Mouse (Mus musculus): Measurements from ENCODE around the gene Tmem163.

The Tmem163 gene

DNA sequence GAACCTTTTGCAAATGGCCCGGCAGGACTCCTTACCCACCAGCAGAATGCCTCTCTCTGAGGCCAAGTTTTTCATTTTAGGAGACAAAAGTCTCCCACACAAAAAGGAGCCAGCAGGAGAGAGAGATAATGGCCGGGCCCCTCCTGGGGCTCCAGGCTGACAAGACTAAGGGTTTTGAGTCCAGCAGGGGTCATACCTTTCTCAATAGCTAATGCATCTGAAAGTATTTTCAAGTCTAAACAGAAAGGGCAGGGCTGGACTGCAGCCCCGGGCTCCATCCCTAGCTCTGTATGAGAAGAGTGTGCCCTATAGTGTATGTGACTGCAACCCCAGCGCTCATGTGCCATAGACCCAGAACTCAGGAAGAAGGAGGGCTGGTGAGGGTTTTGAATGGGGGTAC is 103.7 kb downstream of the Tmem163 start:
- DNase-seq (ENCODE audit: low read depth in 2 of 2, low spot score in 2 of 2): no peak

- no peak for DNase-seq (ENCODE audit: low read depth in 2 of 2, low spot score in 2 of 2)
Measured at GRCm38 (mm10) chr1:127573186-127573585, 106.2 kb downstream of the Tmem163 start.

DNA sequence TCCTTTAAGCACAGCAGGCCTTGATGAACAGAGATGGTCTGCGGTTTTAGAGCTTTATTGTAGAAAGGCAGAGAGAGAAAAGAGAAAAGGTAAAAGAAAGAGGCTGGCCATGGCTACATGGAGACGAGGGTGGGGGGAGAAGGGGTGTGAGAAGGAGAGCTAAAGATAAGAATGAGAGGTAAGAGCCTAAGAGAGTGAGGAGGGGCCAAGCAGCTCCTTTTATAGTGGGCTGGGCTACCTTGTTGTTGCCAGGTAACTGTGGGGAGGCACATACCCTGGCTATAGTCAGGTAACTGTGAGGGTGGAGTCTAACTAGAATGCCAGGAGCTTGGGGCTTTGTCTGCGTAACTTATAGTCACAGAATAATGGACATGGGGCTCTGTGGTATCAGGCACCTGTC is 110.7 kb downstream of the Tmem163 start:
- no peak for DNase-seq (ENCODE audit: low read depth in 2 of 2, low spot score in 2 of 2)

DNA sequence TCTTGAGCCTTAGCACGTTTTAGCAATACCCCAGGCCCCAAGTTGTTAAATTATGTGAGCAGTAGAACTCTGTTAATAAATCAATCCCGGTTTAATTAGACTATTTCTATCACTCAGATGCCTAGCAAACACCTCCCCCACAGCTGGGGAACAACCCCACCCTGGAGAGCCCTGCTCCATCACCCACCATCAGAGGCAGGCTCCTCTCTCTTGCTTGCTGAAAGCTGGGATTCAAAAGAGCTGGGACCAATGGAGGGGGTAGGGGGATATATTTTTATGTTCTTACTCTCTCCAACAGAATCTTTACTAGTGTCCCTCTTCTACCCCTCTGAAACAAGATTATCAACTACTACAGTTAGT is 122.9 kb downstream of the Tmem163 start:
- DNase-seq (ENCODE audit: low read depth in 2 of 2, low spot score in 2 of 2): no peak

GRCm38 (mm10) chr1:127555822-127556485 is 123.4 kb downstream of the Tmem163 start:
- no peak for DNase-seq (ENCODE audit: low read depth in 2 of 2, low spot score in 2 of 2)

DNA sequence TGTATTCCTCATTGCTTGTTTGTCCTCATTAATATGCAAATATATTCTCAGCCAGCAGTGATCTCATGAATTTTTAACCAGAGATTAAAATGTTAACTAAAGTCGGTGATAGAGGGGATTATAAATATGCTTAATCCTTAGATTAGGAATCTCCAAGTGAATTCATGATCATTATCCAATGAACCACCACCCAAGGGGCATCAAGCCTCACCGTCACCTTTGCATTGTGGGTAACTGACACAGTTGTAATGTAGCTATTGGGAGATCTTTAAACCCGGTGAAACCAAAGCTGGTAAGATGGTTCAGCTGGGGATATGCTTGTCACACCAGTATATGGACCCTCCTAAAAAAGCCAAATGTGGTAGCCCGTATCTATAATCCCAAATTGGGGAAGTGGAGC is 131.3 kb downstream of the Tmem163 start:
- no peak for DNase-seq (ENCODE audit: low read depth in 2 of 2, low spot score in 2 of 2)

- no peak for DNase-seq (ENCODE audit: low read depth in 2 of 2, low spot score in 2 of 2)
Measured at GRCm38 (mm10) chr1:127542756-127543155, 136.6 kb downstream of the Tmem163 start.

DNA sequence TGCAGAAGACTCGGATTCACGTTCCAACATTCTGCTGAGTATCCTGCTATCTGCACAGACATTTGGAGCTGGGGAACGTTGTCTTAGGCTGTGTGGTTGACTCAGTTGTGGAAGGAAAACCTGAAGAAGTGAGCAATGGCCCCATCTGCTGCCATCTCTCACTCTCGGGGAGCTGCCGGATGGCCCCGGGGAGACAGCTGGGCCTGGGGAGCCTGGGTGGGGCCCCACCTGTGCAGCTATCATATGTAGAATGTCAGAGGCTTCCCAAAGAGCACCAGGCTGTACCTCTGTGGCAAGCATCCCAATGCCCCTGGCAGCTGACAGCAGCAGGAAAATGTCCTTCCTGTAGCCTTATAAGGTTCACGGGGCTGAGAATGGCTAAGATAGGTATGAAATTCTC is 137.4 kb downstream of the Tmem163 start:
- no peak for DNase-seq (ENCODE audit: low read depth in 2 of 2, low spot score in 2 of 2)

- no peak for DNase-seq (ENCODE audit: low read depth in 2 of 2, low spot score in 2 of 2)
Measured at GRCm38 (mm10) chr1:127541522-127541921, 137.8 kb downstream of the Tmem163 start.

DNA sequence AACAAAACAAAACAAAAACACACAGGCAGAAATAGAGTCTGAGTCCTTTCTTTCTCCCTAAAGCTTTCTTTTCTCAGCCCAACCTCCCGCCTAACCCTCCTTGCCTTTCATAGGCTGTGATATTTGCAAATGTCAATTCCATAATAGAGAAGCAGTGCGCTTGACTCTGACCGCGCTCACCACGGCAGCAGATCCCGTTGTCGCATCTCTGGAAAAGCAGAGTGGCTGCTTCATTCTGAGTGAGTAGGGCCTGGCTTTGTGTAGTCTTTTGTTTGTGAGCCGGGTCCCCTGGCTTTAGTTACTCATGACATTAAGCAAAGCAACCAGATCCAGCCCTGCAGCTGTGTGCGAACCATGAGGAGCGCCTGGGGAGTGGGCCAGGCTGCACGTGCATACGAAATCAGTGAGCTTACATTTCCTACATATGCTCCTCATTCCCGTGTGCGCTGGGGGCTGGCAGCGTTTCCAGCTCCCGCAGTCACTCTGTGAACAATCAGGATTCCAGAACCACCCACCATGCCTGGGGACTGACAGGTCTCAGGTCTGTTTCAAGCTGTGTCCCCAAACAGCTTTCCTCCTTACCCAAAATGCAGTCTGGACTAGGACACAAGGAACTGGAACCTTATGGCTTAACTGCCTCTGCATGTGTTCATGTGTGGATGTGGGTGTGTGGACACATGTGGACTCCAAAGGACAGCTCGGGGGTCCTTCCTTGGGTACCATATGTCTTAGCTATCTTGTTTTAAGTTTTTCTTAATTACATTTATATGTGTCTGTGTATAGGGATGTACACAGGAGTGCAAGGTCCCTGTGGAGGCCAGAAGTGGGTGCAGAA is 141.9 kb downstream of the Tmem163 start:
- no peak for DNase-seq (ENCODE audit: low read depth in 2 of 2, low spot score in 2 of 2)

GRCm38 (mm10) chr1:127536448-127536847 is 142.9 kb downstream of the Tmem163 start:
- no peak for DNase-seq (ENCODE audit: low read depth in 2 of 2, low spot score in 2 of 2)

DNA sequence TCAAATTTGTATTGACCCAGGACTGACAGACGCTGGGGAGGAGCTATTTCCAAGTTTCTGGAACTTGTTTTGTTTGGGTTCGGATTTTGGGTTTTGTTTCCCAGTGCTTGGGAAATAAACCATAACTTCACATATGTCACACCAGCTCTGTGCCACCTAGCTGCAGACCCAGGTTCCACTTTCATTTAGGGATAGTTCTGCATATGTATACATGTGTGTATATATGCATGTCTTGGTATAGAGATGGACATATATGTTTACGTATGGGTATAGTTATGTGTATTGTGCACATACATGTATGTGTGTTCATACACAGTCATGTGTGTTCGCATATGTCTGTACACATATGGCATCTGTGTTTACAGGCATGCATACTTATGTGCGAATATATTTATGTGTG is 147.6 kb downstream of the Tmem163 start:
- DNase-seq (ENCODE audit: low read depth in 2 of 2, low spot score in 2 of 2): no peak

- DNase-seq (ENCODE audit: low read depth in 2 of 2, low spot score in 2 of 2): no peak
Measured at GRCm38 (mm10) chr1:127530849-127531580, 148.3 kb downstream of the Tmem163 start.

GRCm38 (mm10) chr1:127523364-127523763 is 156.0 kb downstream of the Tmem163 start:
- no peak for DNase-seq (ENCODE audit: low read depth in 2 of 2, low spot score in 2 of 2)

DNA sequence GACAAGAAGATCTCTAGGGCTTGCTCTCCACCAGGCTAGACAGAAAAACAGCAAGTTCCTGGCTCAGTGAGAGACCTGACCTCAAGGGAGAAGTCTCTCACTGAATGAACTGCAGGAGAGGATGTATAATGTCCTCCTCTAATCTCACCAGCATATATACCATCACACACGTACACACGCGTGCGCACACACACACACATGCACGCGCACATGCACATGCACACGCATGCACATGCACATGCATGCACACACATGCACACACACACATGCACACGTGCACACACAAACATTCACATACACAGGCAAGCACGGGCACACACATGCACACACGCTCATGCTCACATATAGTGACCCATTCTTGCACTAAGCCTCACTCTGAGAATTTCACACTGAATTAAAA is 164.5 kb downstream of the Tmem163 start:
- DNase-seq (ENCODE audit: low read depth in 2 of 2, low spot score in 2 of 2): no peak

DNA sequence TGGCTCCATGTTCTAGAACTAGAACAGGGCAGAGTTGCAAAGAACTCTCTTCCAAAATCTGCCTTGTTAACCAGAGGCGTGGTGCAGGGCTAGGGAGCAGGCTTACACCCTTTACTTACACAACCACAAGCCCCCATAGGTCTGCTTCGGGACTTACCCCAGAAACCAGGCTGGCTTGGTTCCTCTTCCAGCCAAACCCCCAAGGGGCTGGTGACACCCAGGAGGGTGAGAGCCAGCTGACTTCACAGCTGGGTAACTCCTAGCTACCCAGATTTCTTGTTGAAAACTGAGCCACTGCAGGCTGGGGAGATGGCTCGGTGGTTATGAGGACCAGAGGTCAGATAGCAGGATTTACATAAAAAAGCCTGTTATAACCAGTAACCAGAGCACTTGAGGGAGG is 164.9 kb downstream of the Tmem163 start:
- no peak for DNase-seq (ENCODE audit: low read depth in 2 of 2, low spot score in 2 of 2)

- no peak for DNase-seq (ENCODE audit: low read depth in 2 of 2, low spot score in 2 of 2)
Measured at GRCm38 (mm10) chr1:127513664-127514063, 165.7 kb downstream of the Tmem163 start.

GRCm38 (mm10) chr1:127513140-127513539 is 166.2 kb downstream of the Tmem163 start:
- DNase-seq (ENCODE audit: low read depth in 2 of 2, low spot score in 2 of 2): no peak

- no peak for DNase-seq (ENCODE audit: low read depth in 2 of 2, low spot score in 2 of 2)
Measured at GRCm38 (mm10) chr1:127512709-127513108, 166.6 kb downstream of the Tmem163 start.

GRCm38 (mm10) chr1:127511362-127511761 is 168.0 kb downstream of the Tmem163 start:
- no peak for DNase-seq (ENCODE audit: low read depth in 2 of 2, low spot score in 2 of 2)

- DNase-seq (ENCODE audit: low read depth in 2 of 2, low spot score in 2 of 2): no peak
Measured at GRCm38 (mm10) chr1:127508921-127509320, 170.4 kb downstream of the Tmem163 start.
